Mouse (Mus musculus): ENCODE results near the gene Sox5. TPM values are rescaled to one million over a fixed set of nuclear protein-coding genes. Genes with fewer than 3 reads are reported as not detected.
A peak's percentile ranks its signal among the peaks of the same experiment; 100 is the strongest.

Sox5 gene
- polyA plus RNA-seq, 1 experiment from 2014 or later, result 34.6 TPM

GRCm38 (mm10) chr6:144463691-144464090 lies 318.1 kb downstream of the Sox5 start:
- H3K4me3 ChIP-seq (ENCODE audit: low read depth, low read length), result no peak overlapping the region
- H3K27me3 ChIP-seq (ENCODE audit: control insufficient read depth, insufficient read depth, low read length), result no peaks in the 10 kb centered on the region
- H3K4me2 ChIP-seq (ENCODE audit: low read depth, low read length), result no peak overlapping the region
- no peaks in the 10 kb centered on the region for H3K9me3 ChIP-seq (ENCODE audit: control insufficient read depth, low read length)
- no peak overlapping the region for H3K27ac ChIP-seq (ENCODE audit: low read depth, low read length)
- no peak for ATAC-seq (ENCODE audit: low read depth)
- WGBS, result 60% methylated on average over 6 of the region's 6 CpGs
- no peaks in the 10 kb centered on the region for H3K36me3 ChIP-seq (ENCODE audit: control insufficient read depth, insufficient read depth, low read length)
- peaks cover 3% of the 10 kb centered on the region; the same call in 1 of the 2 replicates for H3K4me1 ChIP-seq (ENCODE audit: control insufficient read depth, insufficient read depth, low read length)
- H3K9ac ChIP-seq (replicated peaks; ENCODE audit: low read depth, low read length), result no peak overlapping the region

- no peaks in the 10 kb centered on the region for H3K36me3 ChIP-seq (ENCODE audit: control insufficient read depth, insufficient read depth, low read length)
- WGBS, result 94% methylated on average over 5 of the region's 5 CpGs
- no peak overlapping the region for H3K27ac ChIP-seq (ENCODE audit: low read depth, low read length)
- H3K9ac ChIP-seq (replicated peaks; ENCODE audit: low read depth, low read length), result no peak overlapping the region
- H3K4me1 ChIP-seq (ENCODE audit: control insufficient read depth, insufficient read depth, low read length), result peaks cover 3% of the 10 kb centered on the region; the same call in 1 of the 2 replicates
- H3K4me2 ChIP-seq (ENCODE audit: low read depth, low read length), result no peak overlapping the region
- H3K4me3 ChIP-seq (ENCODE audit: low read depth, low read length), result no peak overlapping the region
- no peaks in the 10 kb centered on the region for H3K27me3 ChIP-seq (ENCODE audit: control insufficient read depth, insufficient read depth, low read length)
- H3K9me3 ChIP-seq (ENCODE audit: control insufficient read depth, low read length), result no peaks in the 10 kb centered on the region
- ATAC-seq (ENCODE audit: low read depth), result no peak
Measured at GRCm38 (mm10) chr6:144463274-144463673, 318.5 kb downstream of the Sox5 start.

- Histone ChIP-seq H3K4me3 (ENCODE audit: low read depth, low read length) (no peak overlapping the region), H3K9me3 (ENCODE audit: control insufficient read depth, low read length) (no peaks in the 10 kb centered on the region), H3K4me1 (ENCODE audit: control insufficient read depth, insufficient read depth, low read length) (no peaks in the 10 kb centered on the region), H3K27me3 (ENCODE audit: control insufficient read depth, insufficient read depth, low read length) (no peaks in the 10 kb centered on the region), H3K27ac (ENCODE audit: low read depth, low read length) (no peak overlapping the region), H3K36me3 (ENCODE audit: control insufficient read depth, insufficient read depth, low read length) (no peaks in the 10 kb centered on the region), H3K4me2 (ENCODE audit: low read depth, low read length) (no peak overlapping the region), H3K9ac (replicated peaks; ENCODE audit: low read depth, low read length) (no peak overlapping the region)
- no peak for ATAC-seq (ENCODE audit: low read depth)
- WGBS, result 90% methylated on average over 8 of the region's 8 CpGs
Measured at GRCm38 (mm10) chr6:144459486-144459885, 322.3 kb downstream of the Sox5 start.

- no peak overlapping the region for H3K4me3 ChIP-seq (ENCODE audit: low read depth, low read length)
- H3K9me3 ChIP-seq (ENCODE audit: control insufficient read depth, low read length), result no peaks in the 10 kb centered on the region
- H3K36me3 ChIP-seq (ENCODE audit: control insufficient read depth, insufficient read depth, low read length), result no peaks in the 10 kb centered on the region
- H3K9ac ChIP-seq (replicated peaks; ENCODE audit: low read depth, low read length), result no peak overlapping the region
- H3K4me1 ChIP-seq (ENCODE audit: control insufficient read depth, insufficient read depth, low read length), result no peaks in the 10 kb centered on the region
- WGBS, result 91% methylated on average over 9 of the region's 9 CpGs
- no peak for ATAC-seq (ENCODE audit: low read depth)
- H3K4me2 ChIP-seq (ENCODE audit: low read depth, low read length), result no peak overlapping the region
- no peak overlapping the region for H3K27ac ChIP-seq (ENCODE audit: low read depth, low read length)
- H3K27me3 ChIP-seq (ENCODE audit: control insufficient read depth, insufficient read depth, low read length), result no peaks in the 10 kb centered on the region
Measured at GRCm38 (mm10) chr6:144457500-144457899, 324.3 kb downstream of the Sox5 start.

- H3K9ac ChIP-seq (replicated peaks; ENCODE audit: low read depth, low read length), result no peak overlapping the region
- no peaks in the 10 kb centered on the region for H3K27me3 ChIP-seq (ENCODE audit: control insufficient read depth, insufficient read depth, low read length)
- no peak overlapping the region for H3K4me3 ChIP-seq (ENCODE audit: low read depth, low read length)
- ATAC-seq (ENCODE audit: low read depth), result no peak
- 13% methylated on average over 11 of the region's 11 CpGs for WGBS
- H3K9me3 ChIP-seq (ENCODE audit: control insufficient read depth, low read length), result no peaks in the 10 kb centered on the region
- H3K27ac ChIP-seq (ENCODE audit: low read depth, low read length), result no peak overlapping the region
- H3K36me3 ChIP-seq (ENCODE audit: control insufficient read depth, insufficient read depth, low read length), result no peaks in the 10 kb centered on the region
- H3K4me2 ChIP-seq (ENCODE audit: low read depth, low read length), result no peak overlapping the region
- H3K4me1 ChIP-seq (ENCODE audit: control insufficient read depth, insufficient read depth, low read length), result no peaks in the 10 kb centered on the region
Measured at GRCm38 (mm10) chr6:144454291-144455276, 327.2 kb downstream of the Sox5 start.

- no peaks in the 10 kb centered on the region for H3K27me3 ChIP-seq (ENCODE audit: control insufficient read depth, insufficient read depth, low read length)
- H3K36me3 ChIP-seq (ENCODE audit: control insufficient read depth, insufficient read depth, low read length), result no peaks in the 10 kb centered on the region
- H3K9ac ChIP-seq (replicated peaks; ENCODE audit: low read depth, low read length), result no peak overlapping the region
- H3K9me3 ChIP-seq (ENCODE audit: control insufficient read depth, low read length), result no peaks in the 10 kb centered on the region
- 13% methylated on average over 7 of the region's 7 CpGs for WGBS
- H3K4me2 ChIP-seq (ENCODE audit: low read depth, low read length), result no peak overlapping the region
- H3K4me3 ChIP-seq (ENCODE audit: low read depth, low read length), result no peak overlapping the region
- no peaks in the 10 kb centered on the region for H3K4me1 ChIP-seq (ENCODE audit: control insufficient read depth, insufficient read depth, low read length)
- H3K27ac ChIP-seq (ENCODE audit: low read depth, low read length), result no peak overlapping the region
- ATAC-seq (ENCODE audit: low read depth), result no peak
Measured at GRCm38 (mm10) chr6:144453605-144454004, 328.2 kb downstream of the Sox5 start.

- H3K27ac ChIP-seq (ENCODE audit: low read depth, low read length), result no peak overlapping the region
- H3K4me1 ChIP-seq (ENCODE audit: control insufficient read depth, insufficient read depth, low read length), result no peaks in the 10 kb centered on the region
- no peak overlapping the region for H3K4me3 ChIP-seq (ENCODE audit: low read depth, low read length)
- ATAC-seq (ENCODE audit: low read depth), result peak; percentile 31; the same call in 1 of the 2 replicates
- H3K9ac ChIP-seq (replicated peaks; ENCODE audit: low read depth, low read length), result no peak overlapping the region
- H3K4me2 ChIP-seq (ENCODE audit: low read depth, low read length), result no peak overlapping the region
- no peaks in the 10 kb centered on the region for H3K36me3 ChIP-seq (ENCODE audit: control insufficient read depth, insufficient read depth, low read length)
- H3K27me3 ChIP-seq (ENCODE audit: control insufficient read depth, insufficient read depth, low read length), result no peaks in the 10 kb centered on the region
- no peaks in the 10 kb centered on the region for H3K9me3 ChIP-seq (ENCODE audit: control insufficient read depth, low read length)
- WGBS, result 15% methylated on average over 1 of the region's 1 CpGs
Measured at GRCm38 (mm10) chr6:144453147-144453546, 328.6 kb downstream of the Sox5 start.

- no peaks in the 10 kb centered on the region for H3K36me3 ChIP-seq (ENCODE audit: control insufficient read depth, insufficient read depth, low read length)
- WGBS, result 65% methylated on average over 11 of the region's 11 CpGs
Measured at GRCm38 (mm10) chr6:144452200-144452977, 329.4 kb downstream of the Sox5 start.

GRCm38 (mm10) chr6:144451631-144452030 lies 330.1 kb downstream of the Sox5 start:
- Histone ChIP-seq H3K27ac (ENCODE audit: low read depth, low read length) (no peak overlapping the region), H3K9ac (replicated peaks; ENCODE audit: low read depth, low read length) (no peak overlapping the region), H3K4me1 (ENCODE audit: control insufficient read depth, insufficient read depth, low read length) (no peaks in the 10 kb centered on the region), H3K9me3 (ENCODE audit: control insufficient read depth, low read length) (no peaks in the 10 kb centered on the region), H3K4me3 (ENCODE audit: low read depth, low read length) (no peak overlapping the region), H3K4me2 (ENCODE audit: low read depth, low read length) (no peak overlapping the region), H3K27me3 (ENCODE audit: control insufficient read depth, insufficient read depth, low read length) (no peaks in the 10 kb centered on the region), H3K36me3 (ENCODE audit: control insufficient read depth, insufficient read depth, low read length) (no peaks in the 10 kb centered on the region)
- ATAC-seq (ENCODE audit: low read depth), result no peak
- WGBS, result 93% methylated on average over 4 of the region's 4 CpGs

More at GRCm38 (mm10) chr6:144452200-144452977, 329.4 kb downstream of the Sox5 start:
- no peak for ATAC-seq (ENCODE audit: low read depth)
- Histone ChIP-seq H3K27me3 (ENCODE audit: control insufficient read depth, insufficient read depth, low read length) (no peaks in the 10 kb centered on the region), H3K9me3 (ENCODE audit: control insufficient read depth, low read length) (no peaks in the 10 kb centered on the region), H3K27ac (ENCODE audit: low read depth, low read length) (no peak overlapping the region), H3K9ac (replicated peaks; ENCODE audit: low read depth, low read length) (no peak overlapping the region), H3K4me2 (ENCODE audit: low read depth, low read length) (no peak overlapping the region), H3K4me1 (ENCODE audit: control insufficient read depth, insufficient read depth, low read length) (no peaks in the 10 kb centered on the region), H3K4me3 (ENCODE audit: low read depth, low read length) (no peak overlapping the region)
